Comparison of ENCODE assay signal across 1 mouse cellular context in genomic region chr14:54416830-54417229, GRCm38 (mm10).
TF ChIP-seq lines count a peak whose summit lies in the region.

No protein-coding gene starts in this region.

TF ChIP-seq in ES-E14, 5 proteins besides CTCF, POLR2A, EP300 and RAD21 (continued from another document):
- TF ChIP-seq CHD2 (IDR thresholded peaks at IDR 0.05; ENCODE audit: low read depth, low read length), result no peak
- no peak for TF ChIP-seq MAFK (IDR thresholded peaks at IDR 0.05; ENCODE audit: insufficient read depth, low read depth, low read length)
- TF ChIP-seq ZNF384 (IDR thresholded peaks at IDR 0.05; ENCODE audit: low read depth, low read length), result no peak
- TF ChIP-seq ZC3H11A (IDR thresholded peaks at IDR 0.05; ENCODE audit: borderline replicate concordance, low read depth, low read length), result no peak
